Mouse (Mus musculus): ENCODE measurements around the gene D17H6S53E. TPM values are rescaled to one million over a fixed set of nuclear protein-coding genes. Genes with fewer than 3 reads are reported as not detected.

The D17H6S53E gene
- 3.1 and 3.6 TPM in 2 replicates for polyA plus RNA-seq (2015; fragmentation: Nextera tagmentation; extraction: Ambion mirVana)

DNA sequence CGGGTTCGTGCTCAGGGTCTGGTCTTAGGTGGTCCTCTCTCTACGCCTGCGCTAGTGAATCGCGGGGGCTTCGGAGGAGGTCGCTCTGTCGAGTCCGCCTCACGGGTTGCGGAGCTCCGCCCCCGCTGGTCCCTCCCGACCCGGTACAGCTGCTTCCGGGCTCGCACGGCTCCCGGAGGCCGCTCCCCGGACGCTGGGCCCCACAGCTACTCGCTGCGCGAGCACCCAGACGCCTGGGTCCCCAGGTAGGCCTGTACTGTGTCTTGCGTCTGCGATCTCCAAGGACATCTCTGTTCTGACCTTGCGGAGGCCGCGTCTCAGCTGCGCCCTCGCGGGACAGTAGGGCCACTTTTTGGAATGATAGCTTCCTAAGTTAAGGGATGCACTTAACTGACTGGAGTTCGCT lies at the start of gene D17H6S53E:
Gene D17H6S53E, plus strand, starts transcription at position 168 of the 406 bp plus-strand sequence.
- Histone ChIP-seq H3K36me3 (peaks cover 41% of the 10 kb centered on the region), H3K9ac (peak within 1 kb of the TSS; percentile 84), H3K27ac (peak within 1 kb of the TSS; percentile 91), H3K9me3 (replicated peaks) (no peaks in the 10 kb centered on the region), H3K4me2 (peak within 1 kb of the TSS; percentile 91), H3K27me3 (no peaks in the 10 kb centered on the region), H3K4me1 (replicated peaks) (peaks cover 73% of the 10 kb centered on the region), H3K4me3 (replicated peaks) (peak within 1 kb of the TSS; percentile 70)
- DNase-seq = peak; percentile 75
- under 1% methylated on average over 36 of the region's 36 CpGs for WGBS (ENCODE audit: insufficient replicate concordance)
- ATAC-seq (ENCODE audit: low read depth) = peak; percentile 80

DNA sequence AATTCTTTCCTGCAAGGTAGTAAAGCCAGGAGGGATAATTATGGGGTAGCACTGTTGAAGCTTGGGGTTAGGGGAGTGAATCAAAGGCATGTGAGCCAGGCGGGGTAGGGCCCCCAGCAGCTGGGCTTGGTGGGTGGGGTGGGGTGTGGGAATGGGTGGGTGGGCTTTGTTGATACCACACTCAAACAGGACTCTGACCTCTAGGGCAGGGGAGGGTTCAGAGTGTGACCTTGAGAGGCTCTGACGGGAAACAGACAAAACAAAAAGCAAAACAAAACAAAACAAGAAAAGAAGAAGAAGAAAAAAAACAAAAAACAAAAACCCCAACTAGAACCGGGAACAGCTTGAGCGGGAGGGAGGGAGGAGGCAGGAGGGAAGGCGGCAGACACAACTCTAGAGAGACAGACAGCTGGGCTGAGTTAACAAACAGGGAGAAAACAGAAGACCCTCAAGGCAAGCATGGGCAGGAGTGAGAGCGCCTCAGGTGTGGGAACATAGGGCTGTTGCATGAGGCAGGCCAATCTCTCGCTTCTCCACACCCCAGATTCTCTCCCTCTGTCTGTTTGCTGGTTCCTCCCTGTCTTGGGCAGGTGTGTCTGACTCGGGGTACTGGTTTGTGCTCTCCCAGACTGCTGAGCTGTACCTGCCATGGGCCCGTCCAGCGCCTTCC lies 49.5 kb upstream of the D17H6S53E start, which contains the start of gene Ly6g6e:
Gene Ly6g6e, plus strand, starts transcription at position 396 of the 670 bp plus-strand sequence.
- 41% methylated on average over 10 of the region's 10 CpGs for WGBS (ENCODE audit: insufficient replicate concordance)
- peak within 1 kb of the TSS; percentile 32 for H3K4me2 ChIP-seq
- peaks cover 35% of the 10 kb centered on the region for H3K27me3 ChIP-seq
- ATAC-seq (ENCODE audit: low read depth) = no peak
- H3K9ac ChIP-seq = 0 out of 2 replicates have a peak within 1 kb of the TSS, but pooled peaks have one; percentile 28
- no peak within 1 kb of the TSS; the same call in 1 of the 2 replicates for H3K4me3 ChIP-seq (replicated peaks)
- H3K27ac ChIP-seq = no peak within 1 kb of the TSS
- H3K9me3 ChIP-seq (replicated peaks) = no peaks in the 10 kb centered on the region
- DNase-seq = no peak
- peaks cover 56% of the 10 kb centered on the region for H3K4me1 ChIP-seq (replicated peaks)
- no peaks in the 10 kb centered on the region for H3K36me3 ChIP-seq

DNA sequence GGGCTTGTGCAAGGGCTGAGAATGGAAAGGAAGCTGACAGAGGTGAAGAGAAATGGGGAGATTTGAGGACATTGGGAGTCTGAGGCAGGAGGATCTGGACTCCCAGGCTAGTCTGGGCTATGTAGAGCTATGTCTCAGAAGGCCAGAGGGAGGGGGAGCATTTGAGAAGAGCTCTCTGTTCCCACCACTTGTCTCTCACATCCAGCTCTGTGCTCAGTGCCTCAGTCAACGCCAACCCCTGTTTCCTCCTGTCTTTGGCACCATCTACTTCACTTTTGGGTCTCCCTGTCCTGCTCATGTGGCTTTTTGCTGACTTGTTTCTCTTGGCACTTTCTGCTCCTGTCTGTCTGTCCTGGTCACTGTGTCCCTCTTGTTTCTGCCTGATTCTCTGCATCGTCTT lies 48.9 kb upstream of the D17H6S53E start:
- H3K9me3 ChIP-seq (replicated peaks) = no peaks in the 10 kb centered on the region
- WGBS (ENCODE audit: insufficient replicate concordance) = 27% methylated on average over 2 of the region's 2 CpGs
- H3K27ac ChIP-seq = no peak overlapping the region
- DNase-seq (no peak), ATAC-seq (ENCODE audit: low read depth) (no peak)
- peaks cover 31% of the 10 kb centered on the region for H3K27me3 ChIP-seq
- H3K9ac ChIP-seq = no peak overlapping the region
- peak overlapping the region; percentile 32; the same call in 1 of the 2 replicates for H3K4me2 ChIP-seq
- H3K36me3 ChIP-seq = no peaks in the 10 kb centered on the region
- H3K4me1 ChIP-seq (replicated peaks) = peaks cover 56% of the 10 kb centered on the region
- no peak overlapping the region for H3K4me3 ChIP-seq (replicated peaks)

DNA sequence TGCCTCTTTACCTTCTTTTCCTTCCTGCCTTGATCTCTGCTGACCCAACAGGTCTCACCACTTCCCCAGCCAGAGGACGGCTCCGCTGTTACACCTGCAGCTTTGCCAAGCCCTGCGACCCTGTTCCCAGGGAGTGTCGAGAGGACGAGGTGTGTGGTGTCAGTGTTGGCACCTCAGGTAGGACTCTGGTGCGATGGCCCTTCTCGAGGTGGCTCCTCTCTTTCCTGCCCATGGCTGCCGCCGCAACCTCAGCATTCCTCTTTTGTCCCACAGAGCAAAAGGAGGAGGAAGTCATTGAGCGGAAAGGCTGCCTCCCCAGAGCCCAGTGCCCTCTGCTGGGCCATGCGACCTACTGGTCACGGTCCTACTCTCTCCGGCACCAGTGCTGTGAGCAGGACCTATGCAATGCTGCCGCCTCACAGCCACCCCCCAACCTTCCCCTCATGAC lies 48.4 kb upstream of the D17H6S53E start, which contains the start of gene Ly6g6d:
Gene Ly6g6d, minus strand, starts transcription at position 280 of the 448 bp plus-strand sequence.
- H3K9me3 ChIP-seq (replicated peaks) = no peaks in the 10 kb centered on the region
- no peak for ATAC-seq (ENCODE audit: low read depth)
- no peak for DNase-seq
- H3K4me1 ChIP-seq (replicated peaks) = peaks cover 56% of the 10 kb centered on the region
- H3K9ac ChIP-seq = 0 out of 2 replicates have a peak within 1 kb of the TSS, but pooled peaks have one; percentile 28
- H3K4me2 ChIP-seq = peak within 1 kb of the TSS; percentile 32
- H3K4me3 ChIP-seq (replicated peaks) = no peak within 1 kb of the TSS; the same call in 1 of the 2 replicates
- no peaks in the 10 kb centered on the region for H3K36me3 ChIP-seq
- H3K27ac ChIP-seq = no peak within 1 kb of the TSS
- H3K27me3 ChIP-seq = peaks cover 29% of the 10 kb centered on the region
- 13% methylated on average over 14 of the region's 14 CpGs for WGBS (ENCODE audit: insufficient replicate concordance)

DNA sequence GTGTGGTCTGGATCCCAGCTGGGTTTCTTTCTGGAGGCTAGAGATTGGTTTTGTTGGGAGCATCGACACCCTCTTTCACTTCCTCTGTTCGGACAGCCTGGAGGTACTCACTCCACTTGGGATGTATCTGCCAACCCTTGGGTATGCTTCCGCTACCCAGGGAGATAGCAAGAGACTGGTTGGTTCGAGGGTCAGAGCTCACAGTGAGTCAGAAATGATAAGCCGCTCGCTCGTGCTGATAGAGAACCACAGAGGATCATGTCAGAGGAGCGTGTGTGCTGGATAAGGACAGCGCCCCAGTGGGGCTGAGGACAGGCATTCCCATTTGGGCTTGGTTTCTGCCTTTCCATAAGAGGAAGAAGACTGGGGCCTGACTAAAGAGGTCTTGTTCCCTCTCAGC lies 46.4 kb upstream of the D17H6S53E start:
- peak; percentile 77 for DNase-seq
- Histone ChIP-seq H3K27me3 (peaks cover 17% of the 10 kb centered on the region; the same call in 1 of the 2 replicates), H3K4me2 (peak overlapping the region; percentile 73), H3K4me1 (replicated peaks) (peaks cover 53% of the 10 kb centered on the region), H3K27ac (peak overlapping the region; percentile 88), H3K9me3 (replicated peaks) (no peaks in the 10 kb centered on the region), H3K36me3 (no peaks in the 10 kb centered on the region), H3K4me3 (replicated peaks) (peak overlapping the region; percentile 37), H3K9ac (peak overlapping the region; percentile 64)
- WGBS (ENCODE audit: insufficient replicate concordance) = 10% methylated on average over 9 of the region's 9 CpGs
- peak; percentile 98 for ATAC-seq (ENCODE audit: low read depth)

DNA sequence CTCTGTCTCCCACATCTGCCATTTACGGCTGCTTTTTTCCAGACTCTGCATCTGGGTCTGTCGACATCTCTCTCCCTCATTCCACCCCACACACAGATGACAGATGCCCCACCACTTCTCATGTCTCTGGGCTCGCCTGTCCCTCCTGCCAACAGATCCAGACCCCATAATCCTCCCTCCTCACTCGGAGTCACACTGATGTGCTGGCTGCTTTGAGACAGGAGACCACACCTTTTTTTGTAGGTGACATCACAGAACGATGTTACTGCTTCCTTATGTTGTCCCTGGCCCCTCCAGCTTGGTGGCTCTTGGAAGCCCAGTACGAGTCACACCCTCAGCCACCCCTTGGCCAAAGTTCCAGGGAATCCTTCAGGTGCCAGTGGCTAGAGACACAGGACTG lies 45.9 kb upstream of the D17H6S53E start:
- Histone ChIP-seq H3K36me3 (no peaks in the 10 kb centered on the region), H3K4me3 (replicated peaks) (peak overlapping the region; percentile 37), H3K27me3 (peaks cover 17% of the 10 kb centered on the region; the same call in 1 of the 2 replicates), H3K4me1 (replicated peaks) (peaks cover 57% of the 10 kb centered on the region), H3K9me3 (replicated peaks) (no peaks in the 10 kb centered on the region), H3K9ac (peak overlapping the region; percentile 64), H3K4me2 (peak overlapping the region; percentile 73), H3K27ac (peak overlapping the region; percentile 88)
- peak; percentile 22 for DNase-seq
- WGBS (ENCODE audit: insufficient replicate concordance) = 21% methylated on average over 6 of the region's 6 CpGs
- ATAC-seq (ENCODE audit: low read depth) = peak; percentile 63

DNA sequence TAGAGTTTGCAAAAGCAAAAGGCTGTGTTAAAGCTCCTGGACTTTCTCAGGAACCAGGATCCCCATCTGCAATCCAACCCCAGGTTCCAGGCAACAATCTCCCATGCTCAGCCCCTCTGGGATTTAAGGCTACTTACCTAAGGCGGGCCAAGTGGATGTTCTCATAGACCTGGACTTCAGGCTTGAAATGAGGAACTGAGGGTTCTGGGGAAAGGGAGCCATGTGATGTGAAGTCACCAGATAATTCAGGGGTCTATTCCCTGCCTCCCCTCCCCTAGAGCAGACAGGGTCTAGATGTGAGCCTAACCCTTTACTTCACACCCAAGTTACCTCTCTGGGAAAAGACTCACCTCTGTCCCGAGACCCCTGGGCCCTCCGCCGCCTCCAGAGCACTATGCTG lies 45.5 kb upstream of the D17H6S53E start:
- peaks cover 62% of the 10 kb centered on the region for H3K4me1 ChIP-seq (replicated peaks)
- WGBS (ENCODE audit: insufficient replicate concordance) = 81% methylated on average over 4 of the region's 4 CpGs
- peak overlapping the region; percentile 88 for H3K27ac ChIP-seq
- H3K4me2 ChIP-seq = peak overlapping the region; percentile 73
- H3K9ac ChIP-seq = peak overlapping the region; percentile 64
- H3K9me3 ChIP-seq (replicated peaks) = no peaks in the 10 kb centered on the region
- no peaks in the 10 kb centered on the region for H3K36me3 ChIP-seq
- ATAC-seq (ENCODE audit: low read depth) (no peak), DNase-seq (no peak)
- H3K4me3 ChIP-seq (replicated peaks) = no peak overlapping the region
- H3K27me3 ChIP-seq = peaks cover 17% of the 10 kb centered on the region; the same call in 1 of the 2 replicates

DNA sequence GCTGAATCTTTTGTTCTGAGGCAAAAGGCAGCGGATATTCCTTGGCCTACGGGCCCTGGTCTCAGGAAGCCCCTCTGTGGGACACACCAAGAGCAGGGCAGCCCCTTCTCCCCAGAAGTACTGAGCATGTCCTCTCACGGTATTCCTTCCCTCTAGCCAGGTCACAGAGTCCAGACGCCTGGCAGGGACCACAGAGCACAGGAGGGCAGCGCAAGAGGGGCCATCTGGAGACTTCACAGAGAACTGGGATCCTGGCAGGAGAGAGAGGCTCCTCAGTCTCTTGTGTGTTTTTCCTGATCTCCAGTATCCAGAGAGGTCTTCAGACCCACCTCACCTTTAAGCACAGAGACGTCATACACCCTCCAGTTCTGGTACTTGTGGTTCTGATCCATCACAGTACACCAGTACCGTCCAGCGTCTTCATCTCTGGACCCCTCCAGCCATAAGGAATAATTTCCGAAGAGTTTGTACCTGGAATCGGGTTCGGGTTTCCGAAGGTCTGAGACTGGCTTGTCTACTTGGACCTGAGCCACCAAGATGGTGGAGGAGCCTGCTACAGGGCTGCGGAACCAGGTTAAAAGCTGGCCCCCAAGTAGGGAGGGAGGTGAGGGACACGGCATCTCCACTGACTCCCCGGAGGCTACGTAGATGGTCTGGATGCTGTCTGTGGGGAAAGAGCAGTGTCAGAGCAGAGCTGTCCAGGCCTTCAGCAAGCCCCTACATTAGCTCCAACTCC lies 43.2 kb upstream of the D17H6S53E start:
- no peak for DNase-seq
- no peak overlapping the region for H3K4me2 ChIP-seq
- H3K27ac ChIP-seq = 0 out of 2 replicates have a peak overlapping the region, but pooled peaks have one; percentile 7
- H3K4me3 ChIP-seq (replicated peaks) = no peak overlapping the region
- H3K4me1 ChIP-seq (replicated peaks) = peaks cover 46% of the 10 kb centered on the region
- 83% methylated on average over 16 of the region's 16 CpGs for WGBS (ENCODE audit: insufficient replicate concordance)
- no peaks in the 10 kb centered on the region for H3K36me3 ChIP-seq
- no peak overlapping the region for H3K9ac ChIP-seq
- no peak for ATAC-seq (ENCODE audit: low read depth)
- peaks cover 8% of the 10 kb centered on the region; the same call in 1 of the 2 replicates for H3K27me3 ChIP-seq
- no peaks in the 10 kb centered on the region for H3K9me3 ChIP-seq (replicated peaks)

DNA sequence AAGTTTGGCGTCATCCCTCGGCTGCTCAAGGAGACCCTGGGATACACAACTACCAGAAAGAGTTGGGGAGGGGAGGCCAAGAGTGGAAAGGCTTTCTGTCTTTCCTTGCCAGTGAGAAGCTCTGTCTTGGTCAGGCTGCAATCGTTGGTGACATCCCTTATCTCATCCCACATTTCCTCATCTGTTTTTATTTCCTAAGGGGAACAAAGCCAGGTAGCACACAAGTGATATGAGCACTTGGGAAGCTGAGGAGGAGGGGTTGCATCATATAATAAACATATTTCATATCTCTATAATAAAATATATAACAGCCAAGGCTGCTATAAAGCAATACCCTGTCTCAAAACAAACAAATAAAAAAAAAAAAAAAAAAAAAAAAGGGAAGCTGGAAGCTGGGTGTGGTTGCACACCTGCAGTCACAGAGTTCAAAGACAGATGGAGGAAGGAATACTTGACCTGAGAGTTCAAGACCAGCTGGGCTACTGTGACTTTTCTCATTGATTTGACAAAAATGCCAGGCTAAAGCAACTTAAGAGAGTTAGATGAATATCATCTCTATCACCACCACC lies 42.2 kb upstream of the D17H6S53E start:
- Histone ChIP-seq H3K27me3 (0 out of 2 replicates have a peak, but pooled peaks cover 4% of the 10 kb centered on the region), H3K4me2 (no peak overlapping the region), H3K36me3 (no peaks in the 10 kb centered on the region), H3K9me3 (replicated peaks) (no peaks in the 10 kb centered on the region), H3K9ac (no peak overlapping the region), H3K4me1 (replicated peaks) (peaks cover 44% of the 10 kb centered on the region), H3K4me3 (replicated peaks) (no peak overlapping the region), H3K27ac (peak overlapping the region; percentile 7; the same call in 1 of the 2 replicates)
- 47% methylated on average over 3 of the region's 3 CpGs for WGBS (ENCODE audit: insufficient replicate concordance)
- DNase-seq = no peak
- no peak for ATAC-seq (ENCODE audit: low read depth)

DNA sequence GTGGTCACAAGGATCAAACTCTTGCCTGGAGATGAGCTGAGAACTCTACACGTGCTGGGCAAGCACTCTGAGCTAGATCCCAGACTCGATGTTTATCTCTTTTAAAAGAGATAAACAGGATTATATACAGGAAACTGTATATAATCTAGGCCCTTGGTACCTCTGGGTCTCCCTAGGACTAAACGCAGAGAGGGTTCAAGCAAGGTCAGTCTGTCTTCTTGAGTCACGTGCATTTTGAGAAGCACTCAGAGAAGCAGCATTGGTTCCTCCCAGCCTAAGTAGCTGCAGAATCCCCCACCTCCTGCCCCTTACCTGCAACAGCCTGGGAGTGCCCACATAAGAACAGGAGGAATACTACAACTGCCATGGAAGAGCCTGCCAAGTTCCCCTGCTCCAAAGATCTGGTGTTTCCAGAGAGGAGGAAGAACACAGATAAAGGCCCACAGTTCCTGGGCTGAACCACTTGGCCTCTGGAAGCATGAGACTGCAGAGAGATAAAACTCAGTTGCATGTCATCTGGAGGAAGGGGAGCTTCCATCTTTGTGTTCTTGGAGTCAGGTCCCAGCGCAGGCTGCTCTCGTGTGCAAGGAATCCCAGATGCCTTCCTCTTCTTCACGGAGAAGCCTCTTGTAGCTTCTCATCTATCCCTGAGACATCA lies 40.8 kb upstream of the D17H6S53E start, which contains the start of gene Ly6g6f:
Gene Ly6g6f, minus strand, starts transcription at position 403 of the 658 bp plus-strand sequence.
- ATAC-seq (ENCODE audit: low read depth) (no peak), DNase-seq (no peak)
- 0 out of 2 replicates have a peak, but pooled peaks cover 4% of the 10 kb centered on the region for H3K27me3 ChIP-seq
- H3K9me3 ChIP-seq (replicated peaks) = no peaks in the 10 kb centered on the region
- peak within 1 kb of the TSS; percentile 43 for H3K27ac ChIP-seq
- no peak within 1 kb of the TSS for H3K4me2 ChIP-seq
- H3K4me3 ChIP-seq (replicated peaks) = no peak within 1 kb of the TSS
- WGBS (ENCODE audit: insufficient replicate concordance) = 40% methylated on average over 7 of the region's 7 CpGs
- no peaks in the 10 kb centered on the region; the same call in 1 of the 2 replicates for H3K36me3 ChIP-seq
- peaks cover 37% of the 10 kb centered on the region for H3K4me1 ChIP-seq (replicated peaks)
- no peak within 1 kb of the TSS; the same call in 1 of the 2 replicates for H3K9ac ChIP-seq
